Mouse (Mus musculus): Measurements from ENCODE around the gene Sox4.
A peak's percentile ranks its signal among the peaks of the same experiment; 100 is the strongest.

Gene Sox4

DNA sequence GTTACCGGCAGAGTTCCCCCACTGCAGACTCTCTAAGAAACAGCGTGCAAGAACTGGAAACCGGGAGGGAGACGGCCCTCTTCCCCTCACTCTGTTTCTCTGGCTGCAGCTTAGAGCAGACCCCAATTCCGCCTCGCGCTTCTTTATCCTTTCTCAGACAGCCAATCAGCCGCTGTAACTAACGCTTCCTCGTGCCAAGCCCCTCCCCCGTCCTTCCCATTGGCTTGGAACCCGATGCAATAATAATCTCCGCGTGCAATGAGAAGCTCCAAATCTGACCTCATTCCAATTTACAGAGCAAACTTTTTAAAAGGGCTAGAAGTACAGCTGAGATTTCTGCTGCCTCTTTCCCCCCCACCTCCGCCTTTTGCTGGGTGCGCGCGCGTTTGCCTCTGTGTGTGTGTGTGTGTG is at the start of gene Sox4:
Gene Sox4 (minus strand): TSS at position 133 of the 411 bp plus-strand sequence.
- DNase-seq (ENCODE audit: low spot score in 2 of 2), result peak; percentile 83 to 87

DNA sequence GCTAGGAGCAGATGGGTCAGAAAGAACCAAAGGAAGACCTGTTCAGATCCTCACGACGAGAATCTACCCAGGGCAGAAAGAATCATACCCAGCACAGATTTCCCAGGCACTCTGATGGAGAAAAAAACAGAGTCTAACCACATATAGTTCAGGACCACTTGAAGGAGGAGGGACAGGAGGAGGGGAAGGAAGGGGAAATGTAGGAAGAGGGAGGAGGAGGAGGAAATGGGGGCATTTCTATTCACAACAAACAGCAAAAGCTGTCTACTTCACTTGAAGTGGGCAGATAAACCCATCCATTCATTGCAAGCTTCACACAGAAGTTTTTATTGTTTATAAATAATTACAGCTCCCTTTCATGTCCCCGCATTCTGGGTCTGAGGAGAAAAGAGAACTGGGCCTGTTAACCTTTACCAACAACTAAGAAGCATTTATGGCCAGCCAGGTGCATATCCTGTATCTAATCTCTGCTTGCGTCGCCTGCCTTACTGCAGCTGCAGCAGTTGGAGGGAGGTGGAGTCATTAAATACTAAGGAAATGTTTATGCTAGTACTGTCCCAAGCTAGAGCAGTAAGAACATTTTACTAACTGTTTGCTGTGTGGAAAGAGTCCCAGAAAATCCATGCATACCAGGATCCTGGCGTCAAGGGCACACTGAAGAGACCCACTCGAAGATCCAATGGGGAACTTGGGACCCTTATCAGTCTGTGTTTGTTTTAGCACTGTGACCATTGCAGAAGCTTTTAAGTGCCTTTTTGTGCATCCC is 38.6 kb upstream of the Sox4 start:
- DNase-seq (ENCODE audit: low spot score in 2 of 2), result no peak

DNA sequence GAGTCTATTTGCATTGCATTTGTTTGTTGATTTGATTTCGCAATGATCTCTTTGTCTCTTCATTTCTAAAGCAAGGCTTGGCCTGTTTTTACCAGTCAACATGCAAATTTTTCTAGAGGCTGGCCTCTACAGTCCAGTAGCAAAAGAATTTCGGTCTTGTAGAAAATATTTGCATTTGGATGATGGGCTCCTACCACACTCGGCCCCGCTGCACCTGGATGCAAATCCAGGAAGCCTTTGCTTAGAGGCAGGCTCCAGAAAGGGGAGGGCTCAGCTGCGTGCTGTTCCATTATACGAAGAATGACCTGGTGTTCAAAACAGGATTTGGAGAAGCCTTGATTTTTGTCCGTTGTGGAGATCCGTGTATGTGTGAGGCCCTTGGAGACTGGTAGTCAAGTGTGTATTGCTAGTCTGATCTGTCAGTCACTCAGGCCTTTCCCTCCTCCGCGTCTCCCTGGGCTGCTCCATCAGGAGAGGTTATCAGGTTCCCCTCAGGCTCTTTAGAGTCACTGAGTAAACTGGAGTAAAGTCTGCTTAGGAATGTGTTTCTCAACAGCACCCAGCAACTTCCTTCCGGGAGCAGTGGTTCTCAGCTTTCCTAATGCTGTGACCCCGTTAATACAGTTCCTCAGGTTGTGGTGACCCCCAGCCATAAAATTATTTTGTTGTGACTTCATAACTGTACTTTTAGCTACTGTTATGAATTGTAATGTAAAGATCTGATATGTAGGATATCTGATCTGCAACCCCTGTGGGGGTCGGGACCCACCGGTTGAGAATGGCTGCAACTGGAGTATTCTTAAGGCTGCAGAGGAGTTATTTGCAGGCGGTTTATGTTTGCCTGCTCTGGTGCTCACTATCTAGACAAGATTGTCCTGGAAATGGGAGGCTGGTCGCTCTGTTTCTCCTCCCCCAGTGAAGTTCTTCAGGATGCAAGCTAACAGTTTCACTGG is 35.5 kb upstream of the Sox4 start:
- no peak for DNase-seq (ENCODE audit: low spot score in 2 of 2)

DNA sequence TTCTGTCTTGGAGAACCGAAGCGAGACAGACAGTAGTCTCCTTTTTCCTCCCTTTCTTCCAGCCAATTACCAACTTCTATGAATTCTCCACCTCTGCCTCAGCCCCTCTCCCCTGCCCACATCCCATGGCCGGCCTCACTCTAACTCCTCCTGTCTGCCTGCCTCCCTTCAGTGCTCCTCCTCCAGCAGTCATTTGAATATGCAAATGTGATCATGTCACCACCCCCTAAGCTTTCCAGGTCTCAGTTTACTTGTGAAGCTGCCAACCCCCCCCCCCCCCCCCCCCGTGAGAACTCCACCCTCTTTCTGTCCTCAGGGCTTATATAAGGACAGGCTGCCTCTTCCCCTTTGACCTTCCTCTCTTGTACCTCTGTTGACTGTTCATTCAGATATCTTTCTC is 27.2 kb upstream of the Sox4 start:
- no peak for DNase-seq (ENCODE audit: low spot score in 2 of 2)

DNA sequence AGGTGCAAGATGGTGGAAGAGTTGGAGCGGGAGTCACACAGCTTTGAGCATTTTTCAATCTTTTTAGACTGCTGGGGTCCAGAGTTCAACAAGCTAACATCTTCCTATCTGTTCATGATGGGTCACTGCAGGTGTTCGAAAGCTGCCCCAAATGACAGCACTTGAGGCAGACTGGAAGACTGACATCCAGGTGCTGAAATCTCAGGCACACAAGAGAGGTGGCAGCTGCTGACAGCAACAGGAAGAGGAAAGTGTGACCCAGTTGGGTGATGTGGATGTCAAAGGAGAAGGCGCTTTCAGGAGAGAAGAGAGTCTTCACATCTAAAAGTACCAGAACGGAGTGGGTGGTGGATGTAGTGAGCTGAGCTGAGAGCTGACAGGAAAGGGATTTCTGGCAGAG is 21.5 kb upstream of the Sox4 start:
- no peak for DNase-seq (ENCODE audit: low spot score in 2 of 2)

DNA sequence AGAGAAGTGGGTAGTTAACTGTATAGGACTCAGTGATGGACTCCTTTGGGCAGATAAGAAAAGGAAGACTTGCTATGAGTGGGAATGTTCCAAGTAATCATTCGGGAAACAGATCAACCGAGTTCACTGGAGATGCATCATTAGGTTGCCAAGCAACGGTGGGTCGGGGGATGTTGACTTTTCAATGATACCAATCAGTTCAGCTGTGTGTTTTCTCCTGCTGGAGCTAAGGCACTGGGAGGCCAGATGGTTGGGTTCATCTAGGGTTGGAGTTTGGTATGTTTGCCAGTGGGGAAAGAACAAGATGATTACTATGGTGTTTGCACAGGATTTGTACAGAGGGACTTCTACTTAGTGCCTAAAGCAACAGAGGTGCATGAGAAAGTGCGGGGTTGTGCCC is 21.1 kb upstream of the Sox4 start:
- DNase-seq (ENCODE audit: low spot score in 2 of 2), result no peak

DNA sequence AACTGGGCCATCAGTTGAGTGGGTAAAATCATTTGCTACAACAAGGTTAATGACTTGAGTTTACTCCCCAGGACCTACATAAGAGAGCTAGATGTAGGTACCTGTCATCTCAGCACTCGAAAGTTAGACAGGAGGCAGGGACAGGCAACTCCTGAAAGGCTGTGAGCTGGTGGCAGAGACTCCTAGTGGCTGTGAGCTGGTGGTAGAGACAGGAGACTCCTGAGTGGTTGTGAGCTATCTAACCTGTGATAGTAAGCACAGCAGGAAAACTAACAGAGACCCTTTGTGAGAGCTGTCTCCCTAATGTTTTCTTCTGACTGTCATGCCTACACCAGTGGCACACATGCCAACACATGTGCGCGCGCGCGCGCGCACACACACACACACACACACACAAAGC is 7.4 kb upstream of the Sox4 start:
- DNase-seq (ENCODE audit: low spot score in 2 of 2), result no peak

DNA sequence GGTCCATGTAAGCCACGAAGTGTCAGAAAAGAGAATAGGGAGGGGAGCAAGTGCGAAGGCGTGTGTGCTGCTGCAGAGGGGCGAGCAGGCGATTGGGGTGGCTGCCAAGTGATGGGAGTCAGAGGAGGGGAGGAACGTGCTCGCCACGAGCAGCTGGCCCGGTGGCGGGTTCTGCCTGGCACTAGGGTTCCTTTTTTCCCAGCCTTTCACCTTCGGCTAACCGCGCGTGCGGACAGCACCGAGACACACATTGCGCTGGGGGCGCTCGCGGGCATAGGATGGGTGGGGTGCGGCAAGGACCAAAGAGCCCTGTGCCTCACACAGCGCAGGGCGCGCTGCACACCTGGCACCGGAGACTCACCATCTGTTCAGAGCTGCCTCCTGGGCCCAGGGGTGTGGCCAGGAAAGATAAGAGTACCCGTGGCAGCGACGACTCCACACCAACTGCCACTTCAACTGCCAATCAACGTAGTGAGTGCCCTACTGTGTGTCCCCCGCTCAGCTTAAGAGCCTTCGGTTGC is 6.0 kb upstream of the Sox4 start:
- peak; percentile 81 to 90 for DNase-seq (ENCODE audit: low spot score in 2 of 2)

DNA sequence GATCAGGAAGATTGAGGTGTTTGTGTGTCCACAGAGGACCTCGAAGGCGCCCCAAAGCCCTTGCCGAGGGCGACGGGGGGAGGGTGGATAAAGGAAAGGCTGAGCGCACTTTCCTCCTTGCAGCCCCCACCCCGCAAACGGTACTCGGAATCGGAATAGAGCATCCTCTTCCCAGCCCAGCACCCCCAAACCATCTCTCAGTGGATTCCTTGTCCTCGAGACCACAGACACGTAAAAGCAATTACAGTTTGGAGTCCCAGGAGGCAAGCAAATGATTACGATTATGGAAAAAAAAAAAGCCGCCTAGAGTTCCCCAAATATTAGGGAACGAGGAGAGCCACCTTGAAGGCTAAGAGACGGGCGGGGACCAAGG is 5.5 kb upstream of the Sox4 start:
- DNase-seq (ENCODE audit: low spot score in 2 of 2), result no peak

DNA sequence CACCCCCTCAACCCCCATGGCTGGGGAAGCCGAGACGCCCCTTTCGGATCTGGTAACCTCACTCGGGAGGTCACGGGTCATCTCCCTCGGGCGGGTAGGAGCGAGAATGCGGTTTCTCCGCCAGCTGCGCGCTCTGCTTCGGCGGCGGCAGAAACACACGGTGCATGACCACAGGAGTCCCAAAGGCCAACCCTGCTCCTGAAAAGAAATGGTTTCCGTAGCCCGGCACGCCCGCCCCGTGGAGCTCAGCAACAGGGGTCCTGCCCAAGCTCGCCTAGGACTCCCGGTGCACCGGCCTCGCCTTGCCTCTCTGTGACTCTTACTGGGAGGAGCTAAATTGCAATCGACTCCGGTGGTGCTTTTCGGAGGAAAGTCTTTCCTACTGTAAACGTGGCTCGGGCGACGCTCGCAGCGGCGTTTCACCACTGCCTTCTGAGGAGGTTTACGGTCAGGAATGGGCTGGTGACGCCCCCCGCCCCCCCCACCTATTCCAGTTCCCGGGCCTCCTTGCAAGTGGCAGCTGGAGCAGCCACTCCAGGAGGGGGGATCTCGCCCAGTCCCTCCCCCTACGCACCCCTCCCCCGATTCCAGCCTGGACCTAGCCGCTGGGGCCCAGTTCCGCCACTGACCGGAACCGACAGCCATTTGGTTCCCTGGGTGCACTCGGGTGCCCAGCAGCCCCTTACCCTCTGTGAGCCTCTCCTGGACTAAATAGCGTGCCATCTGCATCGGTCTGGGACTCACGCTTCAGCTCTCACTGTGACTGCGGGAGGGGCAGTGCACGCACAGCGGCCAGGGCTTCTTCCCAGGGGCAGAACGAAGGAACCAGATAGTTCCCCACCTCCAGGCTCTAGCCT is 4.9 kb upstream of the Sox4 start:
- DNase-seq (ENCODE audit: low spot score in 2 of 2), result peak; percentile 63 to 84

DNA sequence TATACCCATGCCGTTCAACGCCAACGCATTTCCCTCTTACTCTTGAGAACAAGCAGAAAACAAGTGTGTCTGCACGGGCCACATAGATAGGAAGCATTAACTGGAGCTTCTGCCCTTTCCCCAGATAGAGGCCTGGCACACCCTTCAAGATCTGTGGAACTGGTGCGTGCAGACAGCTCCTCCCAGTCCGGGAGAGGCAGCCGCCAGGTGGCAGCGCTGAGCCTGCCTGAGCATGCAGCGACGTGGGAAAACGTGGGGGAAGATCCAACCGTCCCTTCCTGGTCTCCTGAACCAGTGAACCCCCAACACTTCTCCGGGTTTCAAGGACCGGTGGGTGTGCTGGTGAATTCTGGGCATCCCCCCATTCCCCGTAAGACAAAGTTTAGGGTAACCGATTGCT is 4.3 kb upstream of the Sox4 start:
- peak; percentile 91 to 97 for DNase-seq (ENCODE audit: low spot score in 2 of 2)

DNA sequence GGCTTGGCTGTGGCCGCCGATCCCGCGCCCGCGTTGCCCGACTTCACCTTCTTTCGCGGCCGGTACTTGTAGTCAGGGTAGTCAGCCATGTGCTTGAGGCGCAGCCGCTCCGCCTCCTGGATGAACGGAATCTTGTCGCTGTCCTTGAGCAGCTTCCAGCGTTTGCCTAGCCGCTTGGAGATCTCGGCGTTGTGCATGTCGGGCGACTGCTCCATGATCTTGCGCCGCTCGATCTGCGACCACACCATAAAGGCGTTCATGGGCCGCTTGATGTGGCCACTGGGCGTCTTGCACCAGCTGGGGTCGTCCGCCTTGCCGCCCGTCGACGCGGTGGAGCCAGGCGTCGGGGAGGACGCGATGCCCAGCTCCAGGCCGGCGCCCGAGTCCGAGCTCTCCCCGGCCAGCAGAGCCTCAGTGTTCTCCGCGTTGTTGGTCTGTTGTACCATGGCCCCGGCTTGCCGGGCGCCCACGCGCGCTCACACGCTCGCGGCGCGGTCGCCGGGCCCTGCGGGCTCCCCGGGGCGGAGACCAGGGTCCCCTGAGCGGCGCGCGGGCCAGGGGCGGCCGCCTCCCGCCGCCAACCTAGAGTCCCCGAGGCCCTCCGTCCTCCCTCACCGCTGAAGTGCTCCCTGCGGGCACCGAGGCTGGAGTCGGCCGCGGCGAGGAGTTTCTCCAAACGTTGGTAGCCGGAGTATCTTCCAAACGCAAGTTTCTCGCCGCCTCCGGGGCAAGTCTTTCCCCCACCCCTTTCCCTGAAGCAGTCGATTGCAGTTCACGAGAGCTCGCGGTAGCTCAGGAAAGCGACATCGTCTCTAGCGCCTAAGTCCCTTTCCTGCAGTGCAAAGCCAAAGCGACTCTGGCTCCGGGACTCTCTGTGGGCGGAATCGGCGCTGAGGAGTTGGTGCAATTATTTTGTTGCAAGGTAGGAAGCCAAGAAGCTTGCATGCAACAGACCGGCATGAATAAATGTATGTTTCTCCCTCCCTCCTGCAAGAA is 639 bp downstream of the Sox4 start:
- DNase-seq (ENCODE audit: low spot score in 2 of 2), result peak; percentile 35 to 75

DNA sequence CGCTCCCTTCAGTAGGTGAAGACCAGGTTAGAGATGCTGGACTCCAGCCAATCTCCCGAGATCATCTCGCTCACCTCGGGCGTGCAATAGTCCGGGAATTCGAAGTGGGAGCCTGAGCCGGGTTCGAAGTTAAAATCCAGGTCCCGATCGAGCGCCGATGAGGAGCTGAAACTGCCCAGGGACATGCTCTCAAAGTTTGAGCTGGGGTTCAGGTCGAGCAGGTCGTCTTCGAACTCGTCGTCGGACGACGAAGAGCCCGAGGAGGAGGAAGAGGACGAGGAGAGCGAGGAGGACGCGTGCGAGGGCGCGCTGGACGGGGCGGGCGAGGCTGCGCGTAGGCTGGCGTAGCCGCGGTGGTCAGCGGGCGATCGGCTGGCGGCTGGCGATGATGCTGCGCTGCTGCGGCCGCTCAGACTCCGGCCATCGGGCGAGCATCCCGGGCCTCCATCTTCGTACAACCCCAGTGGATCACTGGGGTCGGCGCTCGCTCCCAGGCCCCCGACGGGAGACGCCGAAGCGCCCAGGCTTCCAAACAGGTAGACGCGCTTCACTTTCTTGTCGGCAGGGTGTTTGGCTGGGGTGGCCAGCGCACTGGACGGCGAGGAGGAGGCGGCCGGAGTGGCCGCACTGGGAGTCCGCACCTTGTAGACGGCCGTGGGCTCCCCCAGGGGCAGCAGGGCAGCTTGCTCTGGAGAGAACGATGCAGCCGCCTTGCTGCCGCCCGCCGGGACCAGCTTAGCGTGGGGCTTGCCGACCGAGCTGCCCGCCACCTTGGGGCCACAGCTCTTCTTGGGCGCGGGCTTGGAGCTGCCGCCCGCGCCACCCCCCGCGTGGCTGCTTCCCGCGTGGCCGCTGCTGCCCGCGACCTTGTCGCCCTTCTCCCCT is 1.6 kb downstream of the Sox4 start:
- peak; percentile 32 to 75 for DNase-seq (ENCODE audit: low spot score in 2 of 2)

DNA sequence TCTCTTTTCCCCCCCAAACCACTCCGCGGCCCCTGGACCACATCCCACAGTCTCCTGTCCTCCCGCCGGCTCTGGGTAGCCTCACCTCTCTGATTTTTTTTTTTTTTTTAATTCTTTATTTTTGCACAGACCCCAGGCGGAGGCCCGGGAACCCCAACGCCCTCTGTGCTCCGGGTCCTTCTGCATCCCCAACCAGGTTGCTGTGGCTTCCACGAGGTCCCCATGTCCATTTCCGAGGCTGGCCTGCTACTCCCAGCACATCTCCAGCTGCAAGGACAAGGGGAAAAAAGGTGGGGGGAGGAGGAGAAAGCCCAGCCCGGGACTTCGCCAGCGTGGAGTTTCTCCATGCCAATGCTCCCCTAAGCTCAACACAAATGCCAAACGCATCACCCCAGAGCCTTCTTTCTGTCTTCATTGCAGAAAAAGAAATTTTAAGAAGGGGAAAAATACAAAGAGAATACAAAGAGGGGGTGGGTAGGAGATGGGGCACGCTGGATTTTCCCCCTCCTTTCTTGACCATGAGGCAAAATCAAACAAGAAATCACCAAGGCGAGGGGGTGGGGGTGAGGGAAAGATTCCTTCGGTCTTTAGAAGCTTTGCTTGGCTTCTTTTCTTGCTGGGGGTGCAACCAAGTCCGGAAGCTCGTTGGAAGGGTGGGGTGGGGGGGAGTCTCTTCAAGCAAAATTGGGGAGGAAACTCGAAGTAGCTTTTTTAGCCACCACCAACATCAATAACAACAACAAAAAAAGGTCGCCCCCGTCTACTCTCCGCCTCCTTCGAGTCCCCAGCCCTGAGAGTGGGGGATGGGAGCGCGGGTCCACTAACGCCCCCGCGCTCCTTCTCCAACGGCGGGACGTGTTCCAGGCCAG is 2.7 kb downstream of the Sox4 start:
- DNase-seq (ENCODE audit: low spot score in 2 of 2), result no peak

DNA sequence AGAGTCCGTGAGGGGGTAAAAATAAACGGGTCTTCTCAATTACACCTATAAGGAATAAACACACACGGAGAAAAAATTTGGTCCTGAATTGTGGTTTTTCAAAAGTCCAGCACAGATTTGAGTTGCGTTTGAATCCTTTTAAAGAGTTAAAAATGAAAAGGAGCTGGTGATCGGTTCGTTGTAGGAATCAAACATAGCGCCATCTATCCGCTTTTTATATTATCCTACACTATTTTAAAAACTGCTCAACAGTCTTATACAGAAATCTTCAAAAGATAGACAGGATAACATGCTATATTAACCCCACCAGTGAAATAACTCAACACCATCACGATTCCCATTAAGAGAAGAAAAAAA is 3.3 kb downstream of the Sox4 start:
- DNase-seq (ENCODE audit: low spot score in 2 of 2), result no peak

DNA sequence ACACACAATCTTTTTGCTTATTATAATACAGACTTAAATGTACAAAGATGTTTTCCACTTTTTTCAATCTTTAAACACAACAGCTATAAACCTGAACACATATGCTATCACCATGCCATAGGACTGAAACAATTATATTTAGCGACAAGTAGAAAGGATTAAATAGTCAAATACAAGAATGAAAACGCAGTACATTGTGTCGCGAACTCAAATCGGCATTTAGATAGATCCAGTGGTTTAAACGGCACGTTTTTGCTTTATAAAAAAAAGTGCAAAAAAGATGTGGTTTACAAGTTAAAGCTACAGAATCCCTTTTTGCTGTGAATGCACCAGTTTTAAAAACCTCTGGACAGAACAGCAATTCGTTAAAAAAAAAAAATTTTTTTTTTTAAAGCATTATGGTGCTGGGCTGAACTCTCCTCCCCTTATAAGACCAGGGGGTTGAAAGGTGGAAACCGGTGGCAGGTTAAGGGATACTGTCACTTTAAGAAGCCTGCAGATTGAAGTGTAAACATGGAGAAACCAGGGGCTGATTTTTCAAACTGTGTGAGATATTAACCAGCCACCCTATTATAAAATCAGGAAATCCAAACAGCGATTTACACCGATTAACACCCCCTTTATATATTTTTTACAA is 4.1 kb downstream of the Sox4 start:
- DNase-seq (ENCODE audit: low spot score in 2 of 2), result no peak

DNA sequence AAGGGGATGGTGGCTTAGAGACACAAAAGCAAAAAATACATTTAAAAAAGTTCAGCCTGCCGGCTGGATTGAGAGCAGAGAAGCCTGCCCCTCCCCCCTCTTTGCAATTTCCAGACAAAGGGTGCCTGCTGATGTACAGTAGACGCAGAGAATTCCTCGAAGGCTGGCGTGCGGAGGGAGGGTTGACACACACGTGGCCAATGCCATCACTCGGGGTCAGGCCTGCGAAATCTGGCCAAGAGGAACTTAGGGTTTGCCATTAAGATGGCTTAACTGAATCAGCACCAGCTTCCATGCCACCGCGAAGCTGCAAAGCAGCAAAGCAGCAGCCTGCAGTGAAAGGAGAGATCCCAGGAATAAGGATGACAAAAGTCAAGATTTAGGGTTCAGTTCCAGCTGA is 5.0 kb downstream of the Sox4 start:
- DNase-seq (ENCODE audit: low spot score in 2 of 2), result no peak

Measured in spleen, postnatal 4 days (tissue).